Mouse (Mus musculus) heart, postnatal 36 days (tissue): ENCODE data around the gene Npr1. TPM values are rescaled to one million over a fixed set of nuclear protein-coding genes. Genes with fewer than 3 reads are reported as not detected.

Experiments used
- DNase-seq, 2 experiments: peaks; one replicate each; pipeline ENCODE4 v3.0.0; 2021 to 2022
- intact Hi-C: fragments of 180-260 bp; cut with DNase I; formaldehyde crosslinking; loops from one replicate; pipeline ENCODE4 v1.15.1; 2025
- total RNA-seq, 2 experiments: library from RNA; stranded (reverse); gene quantifications; 2 replicates each; pipeline ENCODE4 v1.2.3; 2021

The Npr1 gene
- total RNA-seq, 2 experiments from 2014 or later = 19.9 to 21.3 TPM

DNA sequence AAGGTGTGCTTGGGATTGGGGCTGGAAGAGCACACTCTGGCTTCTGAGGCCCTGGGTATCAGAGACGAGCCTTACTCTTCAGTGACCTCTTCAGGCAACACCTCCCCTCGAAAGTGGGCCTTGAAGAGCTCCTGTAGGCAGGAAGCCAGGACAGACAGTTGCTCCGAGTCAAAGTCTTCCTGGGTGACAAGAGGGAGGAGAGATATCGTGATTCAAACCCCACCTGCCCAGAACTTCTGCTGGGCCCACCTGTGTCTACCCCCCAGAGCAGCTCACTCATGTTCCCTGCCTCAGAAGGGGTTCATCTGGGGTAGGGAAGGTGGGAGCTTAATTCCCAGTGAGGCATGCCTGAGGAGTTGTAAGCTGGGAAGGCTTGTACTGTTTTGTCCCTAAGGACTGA, 64.7 kb downstream of the Npr1 start:
- intact Hi-C loops = no loop called here

More for the DNA sequence above, 64.7 kb downstream of the Npr1 start:
- DNase-seq = no peak

Other genes starting within 250 kb of the Npr1 start
- gene Jtb, start 234.3 kb downstream of the Npr1 start, total RNA-seq = 10 to 100 TPM; 43.8 to 48.9 TPM
- not detected for gene Creb3l4, start 222.4 kb downstream of the Npr1 start, total RNA-seq
- gene Slc39a1, start 217.7 kb downstream of the Npr1 start, total RNA-seq = 10 to 100 TPM; 82.5 to 90.4 TPM
- gene Crtc2, start 211.7 kb downstream of the Npr1 start, total RNA-seq = 10 to 100 TPM; 18.2 to 20.8 TPM
- gene Dennd4b, start 200.7 kb downstream of the Npr1 start, total RNA-seq = 10 to 100 TPM; 34.0 to 34.5 TPM
- 10 to 100 TPM; 50.1 to 50.7 TPM for gene Gatad2b, start 172.7 kb downstream of the Npr1 start, total RNA-seq
- under 1 TPM; 0.54 to 1.00 TPM for gene Slc27a3, start 75.9 kb downstream of the Npr1 start, total RNA-seq
- gene Ints3, start 32.2 kb downstream of the Npr1 start, total RNA-seq = 10 to 100 TPM; 23.7 to 27.9 TPM
- 10 to 100 TPM; 29.6 to 32.2 TPM for gene Ilf2, start 10.3 kb upstream of the Npr1 start, total RNA-seq
- 10 to 100 TPM; 61.0 to 71.3 TPM for gene Snapin, start 25.2 kb upstream of the Npr1 start, total RNA-seq
- 100 to 1,000 TPM in 1 of 2 experiments, 10 to 100 TPM in 1; 92.7 to 106 TPM for gene Chtop, start 43.6 kb upstream of the Npr1 start, total RNA-seq
- gene S100a1, start 48.5 kb upstream of the Npr1 start, total RNA-seq = 100 to 1,000 TPM; 897 to 921 TPM
- 10 to 100 TPM; 31.2 to 32.1 TPM for gene S100a13, start 48.6 kb upstream of the Npr1 start, total RNA-seq
- gene S100a14, start 61.0 kb upstream of the Npr1 start, total RNA-seq = under 1 TPM; 0.46 to 0.53 TPM
- gene S100a16, start 71.4 kb upstream of the Npr1 start, total RNA-seq = 10 to 100 TPM; 64.0 to 66.5 TPM
- gene S100a3, start 94.7 kb upstream of the Npr1 start, total RNA-seq = not detected
- gene S100a2, start 124.4 kb upstream of the Npr1 start, total RNA-seq = not detected
- gene Gm42674, start 136.0 kb upstream of the Npr1 start, total RNA-seq = not detected
- gene S100a4, start 137.9 kb upstream of the Npr1 start, total RNA-seq = 10 to 100 TPM; 10.1 to 14.2 TPM
- not detected for gene S100a5, start 142.7 kb upstream of the Npr1 start, total RNA-seq
- gene S100a6, start 147.0 kb upstream of the Npr1 start, total RNA-seq = 10 to 100 TPM; 71.6 to 89.7 TPM
- under 1 TPM in 1 of 2 experiments, not detected in 1; 0.27 TPM for gene S100a7a, start 188.2 kb upstream of the Npr1 start, total RNA-seq
- 1 to 10 TPM; 2.4 to 3.3 TPM for gene S100a8, start 203.1 kb upstream of the Npr1 start, total RNA-seq
- gene S100a9, start 229.9 kb upstream of the Npr1 start, total RNA-seq = 1 to 10 TPM; 3.1 to 4.4 TPM